Comparison of ENCODE assay signal across 37 mouse cellular contexts in genomic region chr6:147118190-147118589, GRCm38 (mm10). TPM values are rescaled to one million over a fixed set of nuclear protein-coding genes. Genes with fewer than 3 reads are reported as not detected.
"Had no signal": no experiment of that assay in that cellular context is flagged by ENCODE, and none has a peak within 500 bp of the region (broad histone marks: within the 10 kb centered on the region; RNA-seq: fewer than 3 reads in every experiment).

No protein-coding gene starts in this region.

- H3K27me3 ChIP-seq: heart, embryonic 12.5 days; heart, embryonic 13.5 days; heart, embryonic 15.5 days; hindbrain, embryonic 12.5 days; hindbrain, embryonic 13.5 days; hindbrain, embryonic 15.5 days; intestine, embryonic 15.5 days; kidney, embryonic 15.5 days had no signal

- H3K27ac ChIP-seq: heart, embryonic 10.5 days; heart, embryonic 13.5 days; heart, embryonic 15.5 days; hindbrain, embryonic 10.5 days; hindbrain, embryonic 12.5 days; hindbrain, embryonic 13.5 days; hindbrain, embryonic 14.5 days; hindbrain, embryonic 15.5 days; hindbrain, postnatal 0 days; intestine, embryonic 15.5 days; kidney, embryonic 15.5 days; kidney, postnatal 0 days; layer of hippocampus, adult 2 months had no signal

- H3K4me2 ChIP-seq: heart, embryonic 11.5 days; heart, embryonic 12.5 days; heart, embryonic 13.5 days; heart, embryonic 15.5 days; hindbrain, embryonic 12.5 days; hindbrain, embryonic 13.5 days; hindbrain, embryonic 14.5 days; hindbrain, embryonic 15.5 days; intestine, embryonic 15.5 days; kidney, embryonic 15.5 days had no signal

- H3K36me3 ChIP-seq: heart, embryonic 10.5 days; heart, embryonic 12.5 days; heart, embryonic 13.5 days; heart, embryonic 15.5 days; hindbrain, embryonic 10.5 days; hindbrain, embryonic 12.5 days; hindbrain, embryonic 13.5 days; hindbrain, embryonic 15.5 days; intestine, embryonic 15.5 days; kidney, embryonic 15.5 days had no signal

- H3K4me3 ChIP-seq: heart, embryonic 10.5 days; heart, embryonic 12.5 days; heart, embryonic 13.5 days; heart, embryonic 15.5 days; hindbrain, embryonic 10.5 days; hindbrain, embryonic 12.5 days; hindbrain, embryonic 13.5 days; hindbrain, embryonic 15.5 days; intestine, embryonic 15.5 days; kidney, embryonic 15.5 days; layer of hippocampus, adult 2 months had no signal

- H3K9me3 ChIP-seq: heart, embryonic 10.5 days; heart, embryonic 12.5 days; heart, embryonic 13.5 days; heart, embryonic 15.5 days; hindbrain, embryonic 10.5 days; hindbrain, embryonic 12.5 days; hindbrain, embryonic 13.5 days; hindbrain, embryonic 15.5 days; intestine, embryonic 15.5 days; kidney, embryonic 15.5 days had no signal

- H3K4me1 ChIP-seq: hindbrain, embryonic 12.5 days; hindbrain, embryonic 13.5 days; hindbrain, embryonic 15.5 days; intestine, embryonic 15.5 days; kidney, embryonic 15.5 days had no signal

- H3K9ac ChIP-seq: heart, embryonic 12.5 days; heart, embryonic 13.5 days; heart, embryonic 15.5 days; hindbrain, embryonic 12.5 days; hindbrain, embryonic 13.5 days; hindbrain, embryonic 14.5 days; hindbrain, embryonic 15.5 days; intestine, embryonic 15.5 days; kidney, embryonic 15.5 days had no signal

- DNase-seq: heart, postnatal 10 days; heart, postnatal 14 days; heart, postnatal 36 days; heart, postnatal 4 days; kidney, adult 11 months; kidney, adult 18-20 months; kidney, adult 2 months; kidney, adult 8-10 months; kidney, adult 9 months; kidney, postnatal 10 days; kidney, postnatal 14 days; kidney, postnatal 25 days; kidney, postnatal 36 days; kidney, postnatal 4 days; layer of hippocampus, adult 9-11 months; layer of hippocampus, postnatal 36 days had no signal

- ATAC-seq: hindbrain, embryonic 16.5 days; hindbrain, postnatal 0 days; inflammation-experienced regulatory T-cells, adult 6 months; intestine, embryonic 15.5 days; intestine, embryonic 16.5 days; intestine, postnatal 0 days had no signal

RNA-seq across cellular contexts. Expression of gene Mansc4, which starts 31.4 kb away (rescaled TPM):
- total RNA-seq: heart, postnatal 10 days; heart, postnatal 14 days; heart, postnatal 25 days; heart, postnatal 36 days; heart, postnatal 4 days; hematopoietic stem cell, adult 5-6 weeks had no signal
